Mouse (Mus musculus): ENCODE measurements around the gene Gm49322.

- peak; percentile 24 for TF ChIP-seq CTCF (IDR thresholded peaks at IDR 0.05)
- TF ChIP-seq POLR2A (IDR thresholded peaks at IDR 0.05; ENCODE audit: insufficient read depth, low read depth, low read length), result no peak
Measured at GRCm38 (mm10) chr10:80576351-80577194, 29.2 kb upstream of the Gm49322 start.
